Mouse (Mus musculus) forebrain, embryonic 14.5 days (tissue): ENCODE data around the gene Tmem151a. TPM values are rescaled to one million over a fixed set of nuclear protein-coding genes. Genes with fewer than 3 reads are reported as not detected.
A peak's percentile ranks its signal among the peaks of the same experiment; 100 is the strongest.

ENCODE experiments used
- ATAC-seq: fragments of 200-750 bp; cut with Nextera tagmentation; 2 replicates; pipeline ENCODE4 v1.8.0; 2017; ENCODE audit warnings: mild to moderate bottlenecking, moderate library complexity
- DNase-seq: peaks from one replicate; pipeline ENCODE4 v3.0.0-alpha.2; 2015; ENCODE audit warnings: low spot score
- H3K27ac ChIP-seq: fragments of 300-500 bp; sonication (generic); 2 replicates; pipeline ENCODE4 v1.5.1; 2014; ENCODE audit warnings: low read depth, mild to moderate bottlenecking, control low read depth, low read length, moderate library complexity
- H3K27me3 ChIP-seq: fragments of 300-500 bp; sonication (generic); replicated peaks from 2 replicates; pipeline ENCODE4 v1.6.1; 2014; ENCODE audit warnings: low read length, control low read depth, mixed read lengths; ENCODE audit not compliant: control insufficient read depth, insufficient read depth
- H3K36me3 ChIP-seq: fragments of 300-500 bp; sonication (generic); 2 replicates; pipeline ENCODE4 v1.6.1; 2014; ENCODE audit warnings: low read length, control low read depth; ENCODE audit not compliant: control insufficient read depth, insufficient read depth
- H3K4me1 ChIP-seq: fragments of 300-500 bp; sonication (generic); 2 replicates; pipeline ENCODE4 v1.6.1; 2014; ENCODE audit warnings: antibody characterized with exemption, low read length, control low read depth; ENCODE audit not compliant: control insufficient read depth, insufficient read depth
- H3K4me2 ChIP-seq: fragments of 300-500 bp; sonication (generic); 2 replicates; pipeline ENCODE4 v1.6.1; 2014; ENCODE audit warnings: mild to moderate bottlenecking, control low read depth, low read length
- H3K4me3 ChIP-seq: fragments of 300-500 bp; sonication (generic); 2 replicates; pipeline ENCODE4 v1.5.1; 2014; ENCODE audit warnings: low read depth, low read length, control low read depth
- H3K9ac ChIP-seq: fragments of 300-500 bp; sonication (generic); 2 replicates; pipeline ENCODE4 v1.6.1; 2014; ENCODE audit warnings: mild to moderate bottlenecking, low read length, control low read depth, moderate library complexity
- H3K9me3 ChIP-seq: fragments of 300-500 bp; sonication (generic); replicated peaks from 2 replicates; pipeline ENCODE4 v1.6.1; 2016; ENCODE audit warnings: low read length, control low read depth, mixed read lengths; ENCODE audit not compliant: control insufficient read depth
- WGBS: fragments of 180-500 bp; shearing (Covaris S2); extraction: QIAGEN DNeasy Blood & Tissue Kit; methylation state at CpG from one replicate; pipeline ENCODE4 v1.1.7; 2014; 5-methylcytosine and 5-hydroxymethylcytosine counted together
- polyA plus RNA-seq: library from polyadenylated mRNA; unstranded; fragments of >200 nt; fragmentation: Nextera tagmentation; extraction: Ambion mirVana; gene quantifications from 2 replicates; pipeline ENCODE4 v1.2.1, GENCODE M21; 2014

Tmem151a gene
- polyA plus RNA-seq, 1 experiment from 2014 or later, result 5.4 TPM

GRCm38 (mm10) chr19:5056251-5056650, 29.1 kb downstream of the Tmem151a start:
- Histone ChIP-seq H3K4me2 (no peak overlapping the region), H3K36me3 (no peaks in the 10 kb centered on the region), H3K9ac (no peak overlapping the region), H3K27me3 (peaks cover 22% of the 10 kb centered on the region), H3K27ac (no peak overlapping the region), H3K9me3 (no peaks in the 10 kb centered on the region), H3K4me1 (peaks cover 6% of the 10 kb centered on the region; the same call in 1 of the 2 replicates), H3K4me3 (no peak overlapping the region)
- DNase-seq (peak; percentile 80), ATAC-seq (peak; percentile 56)
- WGBS, result 13% methylated on average over 6 of the region's 6 CpGs

- Histone ChIP-seq H3K9ac (no peak overlapping the region), H3K27me3 (peaks cover 33% of the 10 kb centered on the region), H3K4me3 (no peak overlapping the region), H3K4me1 (no peaks in the 10 kb centered on the region), H3K36me3 (peaks cover 7% of the 10 kb centered on the region), H3K4me2 (no peak overlapping the region), H3K27ac (no peak overlapping the region), H3K9me3 (no peaks in the 10 kb centered on the region)
- ATAC-seq (no peak), DNase-seq (no peak)
- WGBS, result 20% methylated on average over 9 of the region's 9 CpGs
These were observed 31.4 kb downstream of the Tmem151a start for GRCm38 (mm10) chr19:5053909-5054308.

- 66% methylated on average over 17 of the region's 17 CpGs for WGBS
- no peak overlapping the region for H3K27ac ChIP-seq
- ATAC-seq, result no peak
- no peak for DNase-seq
- H3K9me3 ChIP-seq, result no peaks in the 10 kb centered on the region
- H3K4me2 ChIP-seq, result no peak overlapping the region
- H3K27me3 ChIP-seq, result peaks cover 33% of the 10 kb centered on the region
- H3K4me1 ChIP-seq, result no peaks in the 10 kb centered on the region
- H3K36me3 ChIP-seq, result peaks cover 13% of the 10 kb centered on the region
- H3K4me3 ChIP-seq, result no peak overlapping the region
- H3K9ac ChIP-seq, result no peak overlapping the region
These were observed 32.5 kb downstream of the Tmem151a start for GRCm38 (mm10) chr19:5052853-5053252.

GRCm38 (mm10) chr19:5052166-5052822, 33.0 kb downstream of the Tmem151a start:
- WGBS, result 32% methylated on average over 25 of the region's 25 CpGs
- no peak overlapping the region for H3K9ac ChIP-seq
- no peak overlapping the region for H3K4me3 ChIP-seq
- no peak for DNase-seq
- peaks cover 33% of the 10 kb centered on the region for H3K27me3 ChIP-seq
- ATAC-seq, result no peak
- H3K36me3 ChIP-seq, result peaks cover 19% of the 10 kb centered on the region
- no peak overlapping the region for H3K27ac ChIP-seq
- no peak overlapping the region for H3K4me2 ChIP-seq
- H3K4me1 ChIP-seq, result no peaks in the 10 kb centered on the region
- no peaks in the 10 kb centered on the region for H3K9me3 ChIP-seq

GRCm38 (mm10) chr19:5051515-5051914, 33.8 kb downstream of the Tmem151a start:
- DNase-seq (no peak), ATAC-seq (no peak)
- H3K36me3 ChIP-seq, result peaks cover 26% of the 10 kb centered on the region
- WGBS, result 30% methylated on average over 3 of the region's 3 CpGs
- H3K27ac ChIP-seq, result no peak overlapping the region
- no peaks in the 10 kb centered on the region for H3K4me1 ChIP-seq
- peaks cover 33% of the 10 kb centered on the region for H3K27me3 ChIP-seq
- H3K4me2 ChIP-seq, result no peak overlapping the region
- peak overlapping the region; percentile 8; the same call in 1 of the 2 replicates for H3K9ac ChIP-seq
- no peak overlapping the region for H3K4me3 ChIP-seq
- no peaks in the 10 kb centered on the region for H3K9me3 ChIP-seq

- ATAC-seq, result no peak
- whole genome bisulfite sequencing, result 4% methylated on average over 16 of the region's 17 CpGs
- Histone ChIP-seq H3K4me3 (no peak overlapping the region), H3K4me2 (no peak overlapping the region), H3K4me1 (no peaks in the 10 kb centered on the region), H3K9me3 (no peaks in the 10 kb centered on the region), H3K9ac (peak overlapping the region; percentile 8; the same call in 1 of the 2 replicates), H3K27me3 (peaks cover 33% of the 10 kb centered on the region), H3K36me3 (peaks cover 31% of the 10 kb centered on the region), H3K27ac (no peak overlapping the region)
- DNase-seq, result no peak
These were observed 34.3 kb downstream of the Tmem151a start for GRCm38 (mm10) chr19:5051031-5051430.

GRCm38 (mm10) chr19:5050047-5050905, 35.1 kb downstream of the Tmem151a start, which contains the start of gene Rin1:
TSS of gene Rin1 (plus strand) at chr19:5050481.
- H3K36me3 ChIP-seq, result peaks cover 35% of the 10 kb centered on the region
- WGBS, result 17% methylated on average over 14 of the region's 14 CpGs
- H3K4me2 ChIP-seq, result no peak within 1 kb of the TSS
- no peak within 1 kb of the TSS for H3K27ac ChIP-seq
- peak within 1 kb of the TSS; percentile 8; the same call in 1 of the 2 replicates for H3K9ac ChIP-seq
- no peak within 1 kb of the TSS for H3K4me3 ChIP-seq
- no peaks in the 10 kb centered on the region for H3K9me3 ChIP-seq
- peak; percentile 33; the same call in 1 of the 2 replicates for ATAC-seq
- H3K4me1 ChIP-seq, result no peaks in the 10 kb centered on the region
- H3K27me3 ChIP-seq, result peaks cover 33% of the 10 kb centered on the region
- peak; percentile 70 for DNase-seq

- ATAC-seq, result no peak
- DNase-seq, result no peak
- H3K4me1 ChIP-seq, result no peaks in the 10 kb centered on the region
- no peak overlapping the region for H3K4me3 ChIP-seq
- peaks cover 39% of the 10 kb centered on the region for H3K36me3 ChIP-seq
- H3K27ac ChIP-seq, result no peak overlapping the region
- H3K9ac ChIP-seq, result no peak overlapping the region
- H3K4me2 ChIP-seq, result no peak overlapping the region
- no peaks in the 10 kb centered on the region for H3K9me3 ChIP-seq
- H3K27me3 ChIP-seq, result peaks cover 33% of the 10 kb centered on the region
- 71% methylated on average over 6 of the region's 6 CpGs for WGBS
These were observed 36.0 kb downstream of the Tmem151a start for GRCm38 (mm10) chr19:5049325-5049724.
